Mouse (Mus musculus): Measurements from ENCODE around the gene Ap2a2. TPM values are rescaled to one million over a fixed set of nuclear protein-coding genes. Genes with fewer than 3 reads are reported as not detected.

Gene Ap2a2
- polyA plus RNA-seq, 1 experiment from 2014 or later = 79.9 TPM

- WGBS = 56% methylated on average over 13 of the region's 13 CpGs
- Histone ChIP-seq H3K36me3 (no peaks in the 10 kb centered on the region), H3K4me3 (peak overlapping the region; percentile 91), H3K27me3 (ENCODE audit: insufficient read depth, poor library complexity, severe bottlenecking) (no peaks in the 10 kb centered on the region), H3K9me3 (no peaks in the 10 kb centered on the region), H3K27ac (peak overlapping the region; percentile 93), H3K4me1 (peaks cover 19% of the 10 kb centered on the region)
- DNase-seq (ENCODE audit: low spot score) = no peak
Measured at GRCm38 (mm10) chr7:141540312-141541081, 21.5 kb upstream of the Ap2a2 start.

GRCm38 (mm10) chr7:141541681-141542080, 20.3 kb upstream of the Ap2a2 start:
- Histone ChIP-seq H3K4me3 (no peak overlapping the region), H3K9me3 (no peaks in the 10 kb centered on the region), H3K36me3 (no peaks in the 10 kb centered on the region), H3K27me3 (ENCODE audit: insufficient read depth, poor library complexity, severe bottlenecking) (no peaks in the 10 kb centered on the region), H3K27ac (no peak overlapping the region), H3K4me1 (peaks cover 19% of the 10 kb centered on the region)
- no peak for DNase-seq (ENCODE audit: low spot score)
- WGBS = 83% methylated on average over 4 of the region's 4 CpGs

- peaks cover 19% of the 10 kb centered on the region for H3K4me1 ChIP-seq
- H3K27ac ChIP-seq = no peak overlapping the region
- WGBS = 81% methylated on average over 2 of the region's 2 CpGs
Measured at GRCm38 (mm10) chr7:141542588-141542987, 19.4 kb upstream of the Ap2a2 start.

GRCm38 (mm10) chr7:141544654-141545053, 17.3 kb upstream of the Ap2a2 start:
- H3K27me3 ChIP-seq (ENCODE audit: insufficient read depth, poor library complexity, severe bottlenecking) = no peaks in the 10 kb centered on the region
- no peaks in the 10 kb centered on the region for H3K36me3 ChIP-seq
- H3K4me1 ChIP-seq = peaks cover 10% of the 10 kb centered on the region
- DNase-seq (ENCODE audit: low spot score) = no peak
- H3K27ac ChIP-seq = no peak overlapping the region
- H3K9me3 ChIP-seq = no peaks in the 10 kb centered on the region
- 77% methylated on average over 4 of the region's 4 CpGs for WGBS
- no peak overlapping the region for H3K4me3 ChIP-seq

More at GRCm38 (mm10) chr7:141542588-141542987, 19.4 kb upstream of the Ap2a2 start:
- H3K4me3 ChIP-seq = no peak overlapping the region
- H3K9me3 ChIP-seq = no peaks in the 10 kb centered on the region
- H3K27me3 ChIP-seq (ENCODE audit: insufficient read depth, poor library complexity, severe bottlenecking) = no peaks in the 10 kb centered on the region
- no peak for DNase-seq (ENCODE audit: low spot score)
- no peaks in the 10 kb centered on the region for H3K36me3 ChIP-seq

DNA sequence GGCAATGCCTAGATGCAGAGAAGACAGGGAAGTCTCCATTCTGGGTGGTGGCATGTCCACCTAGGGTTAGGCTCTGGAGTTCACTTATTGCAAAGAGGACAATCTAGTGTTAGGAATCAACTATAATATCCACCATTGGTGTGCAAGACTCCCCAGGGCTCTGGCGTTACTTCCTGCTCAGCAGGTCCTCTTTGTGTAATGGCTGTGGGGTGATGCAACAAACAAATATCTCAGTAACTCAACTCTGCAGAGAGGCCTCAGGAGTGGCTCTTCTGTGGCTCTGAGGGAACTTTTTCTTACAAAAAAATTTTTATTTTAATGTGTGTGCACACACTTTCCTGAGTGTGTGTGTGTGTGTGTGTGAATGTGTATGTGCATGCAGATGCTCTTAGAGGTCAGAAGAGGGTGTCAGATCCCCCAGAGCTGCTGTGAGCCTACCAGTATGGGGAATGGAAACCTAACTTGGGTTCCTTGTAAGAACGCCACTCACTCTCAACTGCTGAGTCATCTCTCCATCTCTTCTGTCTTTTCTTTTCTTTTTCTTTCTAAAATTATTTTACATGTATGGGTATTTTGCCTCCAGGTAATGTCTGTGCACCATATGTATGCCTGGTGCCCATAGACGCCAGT, 12.4 kb upstream of the Ap2a2 start:
- no peaks in the 10 kb centered on the region for H3K9me3 ChIP-seq
- H3K4me3 ChIP-seq = no peak overlapping the region
- H3K27me3 ChIP-seq (ENCODE audit: insufficient read depth, poor library complexity, severe bottlenecking) = no peaks in the 10 kb centered on the region
- WGBS = 80% methylated on average over 3 of the region's 3 CpGs
- H3K36me3 ChIP-seq = no peaks in the 10 kb centered on the region
- no peaks in the 10 kb centered on the region for H3K4me1 ChIP-seq
- no peak for DNase-seq (ENCODE audit: low spot score)
- H3K27ac ChIP-seq = no peak overlapping the region

GRCm38 (mm10) chr7:141550464-141550863, 11.5 kb upstream of the Ap2a2 start:
- no peaks in the 10 kb centered on the region for H3K27me3 ChIP-seq (ENCODE audit: insufficient read depth, poor library complexity, severe bottlenecking)
- H3K4me3 ChIP-seq = no peak overlapping the region
- no peaks in the 10 kb centered on the region for H3K4me1 ChIP-seq
- no peaks in the 10 kb centered on the region for H3K36me3 ChIP-seq
- no peak for DNase-seq (ENCODE audit: low spot score)
- WGBS = 68% methylated on average over 2 of the region's 2 CpGs
- H3K9me3 ChIP-seq = no peaks in the 10 kb centered on the region
- H3K27ac ChIP-seq = no peak overlapping the region

- Histone ChIP-seq H3K4me3 (no peak overlapping the region), H3K4me1 (peaks cover 29% of the 10 kb centered on the region), H3K36me3 (no peaks in the 10 kb centered on the region), H3K27me3 (ENCODE audit: insufficient read depth, poor library complexity, severe bottlenecking) (no peaks in the 10 kb centered on the region), H3K9me3 (no peaks in the 10 kb centered on the region), H3K27ac (peak overlapping the region; percentile 22; the same call in 1 of the 2 replicates)
- no peak for DNase-seq (ENCODE audit: low spot score)
- 28% methylated on average over 4 of the region's 4 CpGs for WGBS
Measured at GRCm38 (mm10) chr7:141558329-141558776, 3.6 kb upstream of the Ap2a2 start.

DNA sequence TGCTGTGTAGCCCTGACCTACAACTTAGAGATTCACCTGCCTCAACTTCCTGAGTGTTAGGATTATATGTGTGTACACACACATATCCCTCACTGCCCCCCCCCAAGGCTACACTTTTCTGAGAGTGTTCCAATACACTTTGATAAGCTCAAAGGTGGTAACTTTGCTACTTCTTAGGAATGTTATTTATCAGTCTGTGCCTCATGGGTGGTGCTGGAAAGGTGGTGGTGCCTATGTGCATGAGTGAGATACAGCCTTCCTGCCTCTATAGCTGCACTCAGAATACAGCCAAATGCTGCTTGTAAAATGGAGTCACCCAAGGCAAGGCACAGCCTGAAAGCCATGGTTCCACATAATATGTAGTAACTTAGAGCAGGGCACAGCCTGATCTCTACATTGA, 3.0 kb upstream of the Ap2a2 start:
- no peak for DNase-seq (ENCODE audit: low spot score)
- Histone ChIP-seq H3K4me1 (peaks cover 32% of the 10 kb centered on the region), H3K36me3 (no peaks in the 10 kb centered on the region), H3K27me3 (ENCODE audit: insufficient read depth, poor library complexity, severe bottlenecking) (no peaks in the 10 kb centered on the region), H3K9me3 (no peaks in the 10 kb centered on the region), H3K4me3 (no peak overlapping the region), H3K27ac (peak overlapping the region; percentile 22; the same call in 1 of the 2 replicates)

GRCm38 (mm10) chr7:141559726-141560325, 2.1 kb upstream of the Ap2a2 start:
- no peaks in the 10 kb centered on the region for H3K36me3 ChIP-seq
- H3K4me1 ChIP-seq = peaks cover 40% of the 10 kb centered on the region
- 73% methylated on average over 2 of the region's 2 CpGs for WGBS
- no peak for DNase-seq (ENCODE audit: low spot score)
- H3K27me3 ChIP-seq (ENCODE audit: insufficient read depth, poor library complexity, severe bottlenecking) = no peaks in the 10 kb centered on the region
- H3K4me3 ChIP-seq = no peak overlapping the region
- H3K9me3 ChIP-seq = no peaks in the 10 kb centered on the region
- H3K27ac ChIP-seq = peak overlapping the region; percentile 22; the same call in 1 of the 2 replicates

DNA sequence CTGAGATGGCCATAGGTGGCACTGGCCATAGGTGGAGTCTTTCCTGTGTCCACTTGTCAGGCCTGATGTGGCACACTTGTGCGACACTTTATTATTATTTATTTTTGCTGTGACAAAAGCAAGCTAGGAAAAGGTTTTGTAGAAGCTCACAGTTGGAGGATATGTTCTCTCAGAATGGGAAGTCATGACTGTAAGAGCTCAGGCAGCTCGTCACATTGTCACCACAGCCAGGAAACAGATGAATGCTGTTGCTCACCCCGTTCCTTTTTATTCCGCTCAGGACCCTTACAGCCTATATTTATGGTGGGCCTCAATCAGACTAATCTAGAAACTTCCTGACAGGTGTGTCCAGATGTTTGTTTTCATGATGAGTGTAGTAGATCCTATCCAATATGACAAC, 1.5 kb upstream of the Ap2a2 start:
- no peaks in the 10 kb centered on the region for H3K27me3 ChIP-seq (ENCODE audit: insufficient read depth, poor library complexity, severe bottlenecking)
- 0 out of 2 replicates have a peak, but pooled peaks cover under 1% of the 10 kb centered on the region for H3K36me3 ChIP-seq
- H3K4me1 ChIP-seq = peaks cover 42% of the 10 kb centered on the region
- WGBS = 75% methylated on average over 4 of the region's 4 CpGs
- no peak overlapping the region for H3K27ac ChIP-seq
- no peak overlapping the region for H3K4me3 ChIP-seq
- DNase-seq (ENCODE audit: low spot score) = no peak
- no peaks in the 10 kb centered on the region for H3K9me3 ChIP-seq

DNA sequence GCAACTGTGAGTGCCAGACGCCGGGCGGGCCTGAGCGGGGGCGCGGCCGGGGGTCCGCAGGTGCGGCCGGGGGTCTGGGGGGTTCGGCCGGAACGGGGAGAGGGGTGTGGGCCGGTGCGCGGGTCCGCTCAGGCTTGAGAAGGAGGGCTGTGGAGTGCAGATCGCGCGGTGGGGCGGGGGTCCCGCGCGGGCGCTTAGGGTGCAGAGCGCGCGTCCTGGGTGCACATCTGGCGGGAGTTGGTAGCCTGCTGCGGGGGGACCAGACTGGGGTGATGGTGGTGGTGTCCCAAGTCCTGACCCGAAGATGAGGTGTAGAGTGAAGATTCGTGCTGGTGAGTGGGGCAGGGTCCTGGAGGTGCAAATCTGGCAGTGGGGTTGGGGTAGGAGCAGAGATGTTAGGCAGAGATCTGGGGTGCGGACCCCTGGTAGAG, 463 bp downstream of the Ap2a2 start:
- Histone ChIP-seq H3K36me3 (0 out of 2 replicates have a peak, but pooled peaks cover 3% of the 10 kb centered on the region), H3K27ac (peak overlapping the region; percentile 92), H3K9me3 (no peaks in the 10 kb centered on the region), H3K4me1 (peaks cover 53% of the 10 kb centered on the region), H3K27me3 (ENCODE audit: insufficient read depth, poor library complexity, severe bottlenecking) (no peaks in the 10 kb centered on the region), H3K4me3 (peak overlapping the region; percentile 93)
- WGBS = 1% methylated on average over 33 of the region's 33 CpGs
- no peak for DNase-seq (ENCODE audit: low spot score)

- 1% methylated on average over 21 of the region's 21 CpGs for WGBS
- peak overlapping the region; percentile 92 for H3K27ac ChIP-seq
Measured at GRCm38 (mm10) chr7:141562852-141563427, 967 bp downstream of the Ap2a2 start.

More at GRCm38 (mm10) chr7:141562852-141563427, 967 bp downstream of the Ap2a2 start:
- Histone ChIP-seq H3K4me1 (peaks cover 53% of the 10 kb centered on the region), H3K27me3 (ENCODE audit: insufficient read depth, poor library complexity, severe bottlenecking) (no peaks in the 10 kb centered on the region), H3K36me3 (0 out of 2 replicates have a peak, but pooled peaks cover 3% of the 10 kb centered on the region), H3K9me3 (no peaks in the 10 kb centered on the region), H3K4me3 (peak overlapping the region; percentile 93)
- no peak for DNase-seq (ENCODE audit: low spot score)
